Mouse (Mus musculus) thymus, postnatal 25 days (tissue): Measurements from ENCODE around the gene Nvl.

ENCODE experiments used
- DNase-seq: peaks from one replicate; pipeline ENCODE4 v3.0.0; 2022

Gene Nvl

GRCm38 (mm10) chr1:181143950-181144836, at the start of gene Nvl, which contains the start of gene Cnih4:
Nvl (minus strand) TSS chr1:181144204.
Cnih4 (plus strand) TSS chr1:181144693.
- DNase-seq: peak; percentile 92

- DNase-seq: no peak
These were observed 44.9 kb upstream of the Nvl start for GRCm38 (mm10) chr1:181188925-181189324.

GRCm38 (mm10) chr1:181170210-181170609, 26.2 kb upstream of the Nvl start:
- peak; percentile 18 for DNase-seq

- no peak for DNase-seq
These were observed 24.4 kb upstream of the Nvl start for GRCm38 (mm10) chr1:181168377-181168776.

- no peak for DNase-seq
These were observed 23.8 kb upstream of the Nvl start for GRCm38 (mm10) chr1:181167816-181168215.

GRCm38 (mm10) chr1:181151541-181151940, 7.5 kb upstream of the Nvl start:
- no peak for DNase-seq

- DNase-seq: peak; percentile 91
These were observed 7.0 kb upstream of the Nvl start for GRCm38 (mm10) chr1:181150827-181151534.

GRCm38 (mm10) chr1:181150431-181150826, 6.4 kb upstream of the Nvl start:
- DNase-seq: no peak

GRCm38 (mm10) chr1:181149373-181150017, 5.5 kb upstream of the Nvl start:
- DNase-seq: no peak

- DNase-seq: no peak
These were observed 4.5 kb upstream of the Nvl start for GRCm38 (mm10) chr1:181148540-181148939.

- no peak for DNase-seq
These were observed 2.2 kb upstream of the Nvl start for GRCm38 (mm10) chr1:181146187-181146586.

GRCm38 (mm10) chr1:181144966-181145365, 962 bp upstream of the Nvl start:
- DNase-seq: no peak

- no peak for DNase-seq
These were observed 425 bp downstream of the Nvl start for GRCm38 (mm10) chr1:181143609-181143949.

GRCm38 (mm10) chr1:181138730-181139129, 5.3 kb downstream of the Nvl start:
- no peak for DNase-seq

GRCm38 (mm10) chr1:181131915-181132314, 12.1 kb downstream of the Nvl start:
- DNase-seq: no peak

- DNase-seq: no peak
These were observed 17.2 kb downstream of the Nvl start for GRCm38 (mm10) chr1:181126766-181127165.

GRCm38 (mm10) chr1:181125916-181126315, 18.1 kb downstream of the Nvl start:
- no peak for DNase-seq

- DNase-seq: no peak
These were observed 19.9 kb downstream of the Nvl start for GRCm38 (mm10) chr1:181124145-181124544.

GRCm38 (mm10) chr1:181117112-181117511, 26.9 kb downstream of the Nvl start:
- no peak for DNase-seq

- DNase-seq: no peak
These were observed 54.0 kb downstream of the Nvl start for GRCm38 (mm10) chr1:181090048-181090447.

GRCm38 (mm10) chr1:181084021-181084420, 60.0 kb downstream of the Nvl start:
- DNase-seq: no peak

GRCm38 (mm10) chr1:181073075-181073474, 70.9 kb downstream of the Nvl start:
- no peak for DNase-seq

- DNase-seq: no peak
These were observed 74.3 kb downstream of the Nvl start for GRCm38 (mm10) chr1:181069671-181070070.

GRCm38 (mm10) chr1:181068344-181068743, 75.7 kb downstream of the Nvl start:
- no peak for DNase-seq
